Mouse (Mus musculus) limb, embryonic 14.5 days (tissue): ENCODE results near the gene Elp4. TPM values are rescaled to one million over a fixed set of nuclear protein-coding genes. Genes with fewer than 3 reads are reported as not detected.

ENCODE experiments used
- ATAC-seq: fragments of 200-750 bp; cut with Nextera tagmentation; 2 replicates; pipeline ENCODE4 v1.8.0; 2017; ENCODE audit warnings: low read depth, moderate number of reproducible peaks, moderate TSS enrichment; ENCODE audit not compliant: low FRiP score
- DNase-seq: peaks from one replicate; pipeline ENCODE4 v3.0.0-alpha.2; 2015; ENCODE audit warnings: low spot score
- H3K27ac ChIP-seq: fragments of 300-500 bp; sonication (generic); replicated peaks from 2 replicates; pipeline ENCODE4 v1.5.1; 2014; ENCODE audit warnings: low read depth, mild to moderate bottlenecking, low read length, moderate library complexity, mixed read lengths
- H3K27me3 ChIP-seq: fragments of 300-500 bp; sonication (generic); 2 replicates; pipeline ENCODE4 v1.6.1; 2014; ENCODE audit warnings: low read length, mixed read lengths; ENCODE audit not compliant: control insufficient read depth, insufficient read depth
- H3K36me3 ChIP-seq: fragments of 300-500 bp; sonication (generic); 2 replicates; pipeline ENCODE4 v1.6.1; 2014; ENCODE audit warnings: mild to moderate bottlenecking, low read length, moderate library complexity, mixed read lengths; ENCODE audit not compliant: control insufficient read depth, insufficient read depth
- H3K4me1 ChIP-seq: fragments of 300-500 bp; sonication (generic); 2 replicates; pipeline ENCODE4 v1.6.1; 2014; ENCODE audit warnings: antibody characterized with exemption, low read length, mixed read lengths; ENCODE audit not compliant: control insufficient read depth, insufficient read depth
- H3K4me2 ChIP-seq: fragments of 300-500 bp; sonication (generic); replicated peaks from 2 replicates; pipeline ENCODE4 v1.6.1; 2014; ENCODE audit warnings: low read depth, mild to moderate bottlenecking, low read length, moderate library complexity; ENCODE audit not compliant: severe bottlenecking
- H3K4me3 ChIP-seq: fragments of 300-500 bp; sonication (generic); replicated peaks from 2 replicates; pipeline ENCODE4 v1.5.1; 2014; ENCODE audit warnings: low read length
- H3K9ac ChIP-seq: fragments of 300-500 bp; sonication (generic); 2 replicates; pipeline ENCODE4 v1.6.1; 2014; ENCODE audit warnings: mild to moderate bottlenecking, low read depth, low read length, moderate library complexity; ENCODE audit not compliant: severe bottlenecking
- H3K9me3 ChIP-seq: fragments of 300-500 bp; sonication (generic); 2 replicates; pipeline ENCODE4 v1.6.1; 2016; ENCODE audit warnings: low read length; ENCODE audit not compliant: control insufficient read depth
- POLR2A ChIP-seq: fragments of 200-500 bp; IDR thresholded peaks from 2 replicates; pipeline ENCODE4 v1.8.0; 2012; ENCODE audit warnings: inconsistent platforms, mild to moderate bottlenecking, moderate library complexity, borderline replicate concordance; ENCODE audit not compliant: insufficient read depth, insufficient read length; ENCODE audit errors: extremely low read depth
- WGBS: fragments of 180-500 bp; shearing (Covaris S2); extraction: QIAGEN DNeasy Blood & Tissue Kit; methylation state at CpG from one replicate; pipeline ENCODE4 v1.1.7; 2014; 5-methylcytosine and 5-hydroxymethylcytosine counted together
- polyA plus RNA-seq, 2 experiments: library from polyadenylated mRNA; depleted of rRNA in 1 of 2; stranded (reverse) in 1 of 2; unstranded in 1 of 2; fragments of >200 nt; fragmentation: Nextera tagmentation in 1 of 2; extraction: Ambion mirVana in 1 of 2; gene quantifications; 2 replicates each; pipeline versions ENCODE4 v1.2.1 to v1.2.3; 2012 to 2014

Elp4 gene
- polyA plus RNA-seq, 2 experiments = 12.5 to 31.2 TPM

DNA sequence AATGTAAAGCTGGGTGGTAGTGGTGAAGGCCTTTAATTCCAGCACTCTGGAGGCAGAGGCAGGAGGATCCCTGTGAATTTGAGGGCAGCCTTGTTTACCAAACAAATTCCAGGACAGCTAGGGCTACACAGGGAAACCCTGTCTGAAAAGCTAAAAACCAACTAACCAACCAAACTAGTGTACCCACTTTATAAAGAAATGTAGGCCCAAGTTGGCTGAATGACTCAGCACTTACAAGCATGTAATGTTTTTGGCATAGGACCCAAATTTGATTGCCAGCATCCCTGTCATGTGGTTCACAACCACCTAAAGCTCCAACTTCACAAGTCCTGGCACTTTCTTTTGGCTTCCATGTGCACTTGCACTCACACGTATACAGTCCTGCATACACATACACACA lies 12.3 kb upstream of the Elp4 start:
- Histone ChIP-seq H3K36me3 (no peaks in the 10 kb centered on the region), H3K27ac (no peak overlapping the region), H3K4me3 (no peak overlapping the region), H3K27me3 (no peaks in the 10 kb centered on the region), H3K4me2 (no peak overlapping the region), H3K9ac (no peak overlapping the region), H3K4me1 (no peaks in the 10 kb centered on the region), H3K9me3 (no peaks in the 10 kb centered on the region)
- DNase-seq (no peak), ATAC-seq (no peak)
- TF ChIP-seq POLR2A = no peak
- whole genome bisulfite sequencing = 100% methylated on average over 1 of the region's 1 CpGs

DNA sequence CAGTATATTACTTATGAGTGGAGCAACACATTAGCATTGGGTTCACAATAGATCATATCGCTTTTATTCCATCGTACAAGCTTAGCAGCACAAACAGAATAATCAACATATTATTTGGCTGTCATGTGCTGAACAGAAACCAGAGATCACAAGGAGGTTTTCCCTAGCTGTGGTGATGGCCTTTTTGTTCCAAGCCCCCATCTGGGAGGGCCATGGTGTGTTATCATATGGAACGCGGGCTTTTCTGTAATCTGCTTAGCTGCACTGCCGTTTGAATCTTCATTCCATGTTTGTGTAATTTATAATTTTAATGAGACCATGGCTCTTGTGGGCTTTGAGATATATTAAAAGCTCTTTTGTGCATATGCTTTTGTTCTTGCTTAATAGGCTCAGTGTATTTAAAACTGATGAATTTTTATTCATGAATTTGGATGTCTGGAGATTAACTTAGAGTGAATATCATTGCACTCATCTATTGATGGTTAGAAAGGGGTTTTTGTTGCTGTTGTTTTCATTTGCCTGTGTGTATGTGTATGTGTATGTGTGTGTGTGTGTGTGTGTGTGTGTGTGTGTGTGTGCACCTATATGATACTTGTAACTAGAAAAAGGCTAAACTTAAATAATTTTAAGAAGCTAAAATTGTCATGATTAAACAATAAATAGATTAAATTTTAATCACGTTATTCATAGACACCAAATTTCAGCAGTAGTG lies 9.4 kb upstream of the Elp4 start:
- peaks cover 12% of the 10 kb centered on the region for H3K36me3 ChIP-seq
- DNase-seq = no peak
- no peaks in the 10 kb centered on the region for H3K4me1 ChIP-seq
- no peak for TF ChIP-seq POLR2A
- no peak overlapping the region for H3K4me2 ChIP-seq
- H3K9me3 ChIP-seq = no peaks in the 10 kb centered on the region
- H3K27ac ChIP-seq = no peak overlapping the region
- ATAC-seq = no peak
- WGBS = 93% methylated on average over 6 of the region's 6 CpGs
- H3K9ac ChIP-seq = no peak overlapping the region
- H3K27me3 ChIP-seq = no peaks in the 10 kb centered on the region
- H3K4me3 ChIP-seq = no peak overlapping the region

DNA sequence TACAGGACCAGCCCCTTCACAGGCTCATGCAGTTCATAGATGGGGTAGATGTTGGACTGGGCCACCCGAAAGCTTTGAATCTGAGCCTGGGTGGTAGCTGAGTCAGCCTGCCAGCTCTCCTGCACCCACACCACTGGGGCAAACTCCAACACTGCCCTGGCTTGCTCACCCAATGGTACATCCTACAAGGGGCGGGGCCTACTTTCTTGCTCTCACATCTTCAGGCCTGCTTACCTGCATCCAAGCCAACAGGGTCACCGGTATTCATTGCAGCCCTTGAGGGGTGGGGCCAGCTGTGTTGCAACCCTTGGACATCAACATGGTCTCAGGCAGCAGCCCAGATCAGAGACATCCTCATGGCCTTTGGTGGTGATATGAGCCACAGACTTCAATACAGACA lies 6.2 kb upstream of the Elp4 start:
- no peak for TF ChIP-seq POLR2A
- H3K9ac ChIP-seq = no peak overlapping the region
- WGBS = 88% methylated on average over 3 of the region's 3 CpGs
- H3K9me3 ChIP-seq = no peaks in the 10 kb centered on the region
- H3K4me1 ChIP-seq = peaks cover under 1% of the 10 kb centered on the region; the same call in 1 of the 2 replicates
- H3K27ac ChIP-seq = no peak overlapping the region
- peaks cover 18% of the 10 kb centered on the region for H3K36me3 ChIP-seq
- H3K4me3 ChIP-seq = no peak overlapping the region
- no peak overlapping the region for H3K4me2 ChIP-seq
- H3K27me3 ChIP-seq = no peaks in the 10 kb centered on the region
- DNase-seq = no peak
- ATAC-seq = no peak

DNA sequence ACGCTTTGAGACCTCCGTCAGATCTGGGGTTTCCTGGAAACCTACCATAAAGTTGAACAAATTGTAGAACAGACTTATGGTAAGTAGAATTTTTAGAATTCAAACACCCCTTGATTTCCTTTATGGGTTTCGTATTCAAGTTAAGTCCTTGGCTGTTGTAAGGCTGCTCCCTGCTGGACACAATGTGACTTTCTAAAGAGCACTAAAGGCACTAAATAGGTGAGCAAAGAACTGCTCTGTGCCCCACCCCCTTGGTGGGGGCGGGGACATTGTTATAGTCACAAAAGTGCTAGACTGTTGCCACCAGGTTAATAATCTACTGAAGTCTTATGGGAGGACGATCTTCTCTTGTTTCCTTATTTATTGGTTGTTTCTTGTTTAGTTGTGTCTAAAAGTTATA lies 4.0 kb upstream of the Elp4 start:
- TF ChIP-seq POLR2A = no peak
- 90% methylated on average over 5 of the region's 5 CpGs for WGBS

DNA sequence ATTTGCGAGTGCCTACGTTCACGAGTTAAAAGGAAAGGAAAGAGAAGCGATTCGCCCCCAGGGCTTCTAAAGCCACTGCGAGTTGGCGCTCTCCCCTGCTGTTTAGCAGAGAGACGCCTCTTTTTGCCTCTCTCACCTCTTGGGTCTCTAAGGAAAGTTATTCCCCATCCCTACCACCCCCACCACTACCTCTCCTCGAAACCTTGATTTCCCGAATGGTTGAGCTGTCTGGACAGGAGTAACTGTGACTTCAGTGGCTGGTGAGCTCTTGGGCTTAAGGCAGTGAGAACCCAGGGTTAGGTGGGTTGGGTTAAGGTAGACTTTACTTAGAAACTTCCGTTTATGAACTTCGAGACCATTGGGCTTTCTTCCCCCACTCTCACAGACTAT lies 388 bp upstream of the Elp4 start:
- no peak for DNase-seq
- no peaks in the 10 kb centered on the region for H3K27me3 ChIP-seq
- WGBS = under 1% methylated on average over 12 of the region's 12 CpGs
- peak overlapping the region; percentile 61; the same call in 1 of the 2 replicates for H3K27ac ChIP-seq
- H3K4me2 ChIP-seq = peak overlapping the region; percentile 69
- H3K4me1 ChIP-seq = peaks cover 4% of the 10 kb centered on the region; the same call in 1 of the 2 replicates
- TF ChIP-seq POLR2A = 0 out of 2 replicates have a peak, but pooled peaks have one; percentile 5
- H3K9ac ChIP-seq = peak overlapping the region; percentile 77
- no peaks in the 10 kb centered on the region for H3K9me3 ChIP-seq
- peak; percentile 66 for ATAC-seq
- H3K4me3 ChIP-seq = peak overlapping the region; percentile 74
- H3K36me3 ChIP-seq = peaks cover 8% of the 10 kb centered on the region

More for the DNA sequence above, 4.0 kb upstream of the Elp4 start:
- H3K4me1 ChIP-seq = peaks cover 4% of the 10 kb centered on the region; the same call in 1 of the 2 replicates
- peaks cover 18% of the 10 kb centered on the region for H3K36me3 ChIP-seq
- H3K4me3 ChIP-seq = no peak overlapping the region
- DNase-seq = no peak
- no peak for ATAC-seq
- no peaks in the 10 kb centered on the region for H3K27me3 ChIP-seq
- no peak overlapping the region for H3K4me2 ChIP-seq
- no peaks in the 10 kb centered on the region for H3K9me3 ChIP-seq
- H3K9ac ChIP-seq = no peak overlapping the region
- no peak overlapping the region for H3K27ac ChIP-seq
